Mouse (Mus musculus) mouse embryonic stem cell (cell line): Measurements from ENCODE around the gene Vnn1.

Experiments used
- in situ Hi-C, 2 experiments: fragments of 300-500 bp; cut with MboI; formaldehyde crosslinking; loops; 1 replicate in 1 of 2; 3 replicates in 1 of 2; pipeline ENCODE4 v1.14.3; 2019 to 2020; ENCODE audit warnings: low sequenced_read_pairs in 2 of 2, low pct_unique_long_range_greater_than_20kb in 1 of 2, mixed read lengths in 1 of 2; ENCODE audit not compliant: unreplicated experiment in 1 of 2

Gene Vnn1

DNA sequence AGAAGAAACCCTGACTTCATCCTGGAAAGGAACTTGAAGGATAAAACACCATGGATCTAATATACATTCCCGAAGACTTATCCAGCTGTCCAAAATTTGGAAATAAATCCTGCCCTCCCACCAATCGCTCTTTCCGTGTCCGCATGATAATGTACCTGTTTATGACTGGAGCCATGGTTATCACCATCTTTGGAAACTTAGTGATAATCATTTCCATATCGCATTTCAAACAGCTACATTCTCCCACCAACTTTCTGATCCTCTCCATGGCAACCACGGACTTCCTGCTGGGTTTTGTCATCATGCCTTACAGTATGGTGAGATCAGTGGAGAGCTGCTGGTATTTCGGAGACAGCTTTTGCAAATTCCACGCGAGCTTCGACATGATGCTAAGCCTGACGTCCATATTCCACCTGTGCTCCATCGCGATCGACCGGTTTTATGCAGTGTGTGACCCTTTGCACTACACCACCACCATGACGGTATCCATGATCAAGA lies 55.1 kb downstream of the Vnn1 start, which contains the start of gene Taar3:
Gene Taar3 (plus strand): TSS at position 51 of the 498 bp plus-strand sequence.
- in situ Hi-C loops: no loop called here

GRCm38 (mm10) chr10:23951714-23952113 lies 57.2 kb downstream of the Vnn1 start:
- in situ Hi-C loops: no loop called here
